Mouse (Mus musculus) small intestine, adult 2 months (tissue): ENCODE data around the gene Nkx2-3. TPM values are rescaled to one million over a fixed set of nuclear protein-coding genes. Genes with fewer than 3 reads are reported as not detected.

Source experiments
- H3K27ac ChIP-seq: fragments of 200-500 bp; 2 replicates; pipeline ENCODE4 v1.5.1; 2012; ENCODE audit warnings: low read depth, low read length, control low read depth, inconsistent platforms; ENCODE audit not compliant: insufficient read depth
- H3K27me3 ChIP-seq: fragments of 200-500 bp; 2 replicates; pipeline ENCODE4 v1.6.1; 2012; ENCODE audit warnings: mild to moderate bottlenecking, moderate library complexity, low read length, inconsistent platforms; ENCODE audit not compliant: control insufficient read depth, insufficient read depth
- H3K36me3 ChIP-seq: fragments of 200-500 bp; 2 replicates; pipeline ENCODE4 v1.6.1; 2012; ENCODE audit warnings: mild to moderate bottlenecking, low read length, control low read depth, inconsistent platforms; ENCODE audit not compliant: control insufficient read depth, insufficient read depth
- H3K4me1 ChIP-seq: fragments of 200-500 bp; 2 replicates; pipeline ENCODE4 v1.6.1; 2012; ENCODE audit warnings: low read length, inconsistent platforms, mixed read lengths; ENCODE audit not compliant: control insufficient read depth, insufficient read depth, insufficient read length
- H3K4me3 ChIP-seq: fragments of 200-500 bp; 2 replicates; pipeline ENCODE4 v1.5.1; 2012; ENCODE audit warnings: low read depth, mild to moderate bottlenecking, control low read depth, inconsistent platforms, low read length, moderate library complexity
- CTCF ChIP-seq: fragments of 200-500 bp; IDR thresholded peaks from 2 replicates; pipeline ENCODE4 v1.5.1; 2012; ENCODE audit warnings: low read depth, mild to moderate bottlenecking, control low read depth, inconsistent platforms, low read length, moderate library complexity, mixed read lengths; ENCODE audit not compliant: insufficient replicate concordance, insufficient read length; ENCODE audit errors: extremely low read depth
- POLR2A ChIP-seq: fragments of 200-500 bp; IDR thresholded peaks from 2 replicates; pipeline ENCODE4 v1.6.1; 2012; ENCODE audit warnings: low read depth, mild to moderate bottlenecking, control low read depth, inconsistent platforms, low read length, moderate library complexity
- WGBS: fragments of 180-500 bp; shearing (Covaris S2); methylation state at CpG from one replicate; pipeline ENCODE4 v1.1.7; 2018; 5-methylcytosine and 5-hydroxymethylcytosine counted together
- polyA plus RNA-seq: library from polyadenylated mRNA; depleted of rRNA; stranded (reverse); fragments of >200 nt; gene quantifications from 2 replicates; pipeline ENCODE4 v1.2.3, GENCODE M21; 2012

The Nkx2-3 gene
- polyA plus RNA-seq, 1 experiment: 24.9 TPM

DNA sequence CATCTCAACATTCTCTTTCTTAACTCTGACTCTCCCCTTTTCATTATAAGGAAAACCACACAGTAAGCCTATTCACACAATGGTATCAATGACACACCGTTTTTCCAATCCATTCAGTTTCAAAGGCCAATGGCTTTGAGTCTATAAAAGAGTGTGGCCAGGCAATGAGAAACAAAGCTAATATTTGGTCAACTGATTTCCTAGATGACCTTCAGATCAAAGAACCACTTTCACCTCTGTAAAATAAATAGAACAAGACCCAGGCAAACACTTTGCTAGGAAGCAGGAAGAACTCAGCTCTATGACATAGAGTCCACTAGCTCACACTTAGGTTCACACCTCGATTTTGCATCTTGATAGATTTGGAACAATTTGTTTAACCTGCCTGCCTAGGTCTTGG is 30.9 kb upstream of the Nkx2-3 start:
- no peak overlapping the region for H3K4me3 ChIP-seq
- no peaks in the 10 kb centered on the region for H3K36me3 ChIP-seq
- peaks cover 31% of the 10 kb centered on the region for H3K27me3 ChIP-seq
- TF ChIP-seq POLR2A (no peak), CTCF (no peak)
- H3K27ac ChIP-seq: no peak overlapping the region
- 28% methylated on average over 2 of the region's 2 CpGs for WGBS
- no peaks in the 10 kb centered on the region; the same call in 1 of the 2 replicates for H3K4me1 ChIP-seq

DNA sequence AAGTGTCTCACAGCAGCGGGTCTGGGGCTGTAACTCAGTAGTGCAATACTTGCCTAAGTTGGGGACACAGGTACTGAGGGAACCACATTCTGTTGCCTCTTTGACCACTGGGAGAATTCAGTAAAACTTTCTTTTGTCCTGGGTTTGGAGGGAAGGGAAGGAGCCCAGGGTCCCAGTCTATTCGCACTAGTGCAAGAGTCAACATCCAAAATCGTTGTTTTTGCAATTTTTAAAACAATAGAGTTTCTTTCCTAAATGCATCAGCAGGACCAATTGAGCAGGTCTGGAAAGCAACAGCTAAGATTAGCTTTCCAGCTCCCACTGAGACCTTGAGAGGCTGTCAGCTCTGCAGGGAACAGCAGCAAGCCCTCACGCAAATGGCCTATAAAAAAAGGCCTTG is 28.9 kb upstream of the Nkx2-3 start:
- TF ChIP-seq CTCF (no peak), POLR2A (no peak)
- Histone ChIP-seq H3K36me3 (no peaks in the 10 kb centered on the region), H3K27me3 (peaks cover 32% of the 10 kb centered on the region), H3K27ac (no peak overlapping the region), H3K4me3 (no peak overlapping the region), H3K4me1 (no peaks in the 10 kb centered on the region; the same call in 1 of the 2 replicates)
- WGBS: 30% methylated on average over 4 of the region's 4 CpGs

DNA sequence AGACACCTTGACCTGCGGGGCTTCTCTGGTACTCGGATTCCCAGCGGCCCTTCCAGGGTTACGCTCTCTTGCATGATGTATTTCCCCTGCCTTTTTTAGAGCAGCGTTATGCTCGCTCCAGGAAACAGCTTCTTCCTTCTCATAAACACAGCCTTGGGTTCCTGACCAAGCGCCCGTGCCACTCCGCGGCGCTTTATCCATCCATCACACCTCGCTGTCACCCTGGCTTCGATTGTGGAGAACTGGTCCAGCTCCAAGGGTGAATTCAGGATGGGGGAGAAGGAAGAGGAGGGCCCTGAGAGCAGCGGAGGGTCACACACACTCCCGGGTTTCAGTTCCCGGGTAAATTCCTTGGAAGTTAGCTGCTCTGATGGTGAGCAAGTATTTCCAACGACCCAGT is 28.5 kb upstream of the Nkx2-3 start:
- Histone ChIP-seq H3K27me3 (peaks cover 32% of the 10 kb centered on the region), H3K4me3 (no peak overlapping the region), H3K36me3 (no peaks in the 10 kb centered on the region), H3K27ac (no peak overlapping the region), H3K4me1 (no peaks in the 10 kb centered on the region; the same call in 1 of the 2 replicates)
- TF ChIP-seq POLR2A (no peak), CTCF (no peak)
- WGBS: 15% methylated on average over 17 of the region's 17 CpGs

DNA sequence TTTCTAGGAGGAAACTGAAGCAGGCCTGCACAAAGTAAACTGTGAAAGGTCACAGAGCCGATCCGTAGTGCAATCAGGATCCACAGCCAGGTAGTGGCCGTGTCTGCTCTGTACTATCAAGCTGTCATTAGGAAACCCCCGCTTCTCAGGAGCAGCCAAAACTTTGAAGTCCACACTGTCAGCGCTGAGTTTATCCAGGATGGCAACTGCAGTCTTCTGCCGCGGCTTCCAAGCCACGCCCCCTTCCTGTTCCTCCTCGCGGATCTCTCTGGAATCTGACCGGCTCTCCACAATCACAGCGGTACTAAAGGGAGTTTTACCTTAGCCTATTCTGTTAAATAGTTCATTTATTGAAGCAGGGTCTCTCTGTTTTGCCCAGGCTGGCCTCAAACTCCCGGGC is 27.3 kb upstream of the Nkx2-3 start:
- no peaks in the 10 kb centered on the region for H3K36me3 ChIP-seq
- no peak for TF ChIP-seq CTCF
- peak; percentile 27; the same call in 1 of the 2 replicates for TF ChIP-seq POLR2A
- 3% methylated on average over 13 of the region's 13 CpGs for WGBS
- peaks cover 31% of the 10 kb centered on the region for H3K27me3 ChIP-seq
- H3K27ac ChIP-seq: no peak overlapping the region
- 0 out of 2 replicates have a peak overlapping the region, but pooled peaks have one; percentile 4 for H3K4me3 ChIP-seq
- H3K4me1 ChIP-seq: no peaks in the 10 kb centered on the region; the same call in 1 of the 2 replicates

DNA sequence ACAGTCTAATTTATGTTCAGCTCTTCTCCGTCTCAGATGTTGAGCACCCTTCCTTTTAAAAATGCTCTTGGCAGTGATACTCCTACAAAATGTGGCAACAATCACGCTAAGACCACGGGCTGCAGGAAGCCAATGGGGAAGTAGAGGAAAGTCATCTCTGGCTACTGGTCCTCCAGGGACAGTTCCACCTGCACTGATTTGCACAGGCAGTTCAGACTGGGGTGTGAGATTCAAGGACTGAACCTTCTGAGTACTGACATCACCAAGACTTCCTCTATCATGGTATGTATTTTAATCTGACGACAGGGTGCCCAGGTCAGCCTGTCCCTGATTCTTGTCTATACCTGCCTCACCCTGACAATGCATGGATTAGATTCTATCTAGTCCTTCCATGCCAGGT is 20.1 kb upstream of the Nkx2-3 start:
- TF ChIP-seq POLR2A (no peak), CTCF (no peak)
- peaks cover 28% of the 10 kb centered on the region for H3K27me3 ChIP-seq
- WGBS: 65% methylated on average over 4 of the region's 4 CpGs

DNA sequence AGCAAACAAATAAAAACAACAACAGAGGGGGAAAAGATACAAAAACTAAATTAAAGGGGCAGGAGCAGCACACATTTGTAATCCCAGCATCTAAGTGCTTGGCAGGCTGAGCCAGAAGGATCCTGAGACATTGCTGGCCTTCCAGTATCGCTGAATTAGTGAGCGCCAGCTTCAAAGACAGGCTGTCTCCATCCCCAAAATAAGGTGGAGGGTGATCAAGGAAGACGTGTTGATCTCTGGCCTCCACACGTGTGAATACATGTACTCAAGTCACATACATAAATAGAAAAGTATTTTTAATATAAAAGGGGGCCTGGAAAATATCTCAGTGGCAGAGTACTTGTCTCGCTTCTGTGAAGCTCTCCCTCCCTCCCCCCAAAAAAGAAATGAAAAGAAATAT is 15.1 kb upstream of the Nkx2-3 start:
- WGBS: 36% methylated on average over 5 of the region's 5 CpGs
- H3K4me1 ChIP-seq: 0 out of 2 replicates have a peak, but pooled peaks cover 2% of the 10 kb centered on the region
- H3K27me3 ChIP-seq: peaks cover 58% of the 10 kb centered on the region
- H3K4me3 ChIP-seq: no peak overlapping the region
- H3K36me3 ChIP-seq: no peaks in the 10 kb centered on the region
- H3K27ac ChIP-seq: no peak overlapping the region
- TF ChIP-seq POLR2A: no peak
- TF ChIP-seq CTCF: no peak

More for the DNA sequence above, 20.1 kb upstream of the Nkx2-3 start:
- no peaks in the 10 kb centered on the region for H3K36me3 ChIP-seq
- H3K4me3 ChIP-seq: no peak overlapping the region
- no peak overlapping the region for H3K27ac ChIP-seq
- H3K4me1 ChIP-seq: no peaks in the 10 kb centered on the region

DNA sequence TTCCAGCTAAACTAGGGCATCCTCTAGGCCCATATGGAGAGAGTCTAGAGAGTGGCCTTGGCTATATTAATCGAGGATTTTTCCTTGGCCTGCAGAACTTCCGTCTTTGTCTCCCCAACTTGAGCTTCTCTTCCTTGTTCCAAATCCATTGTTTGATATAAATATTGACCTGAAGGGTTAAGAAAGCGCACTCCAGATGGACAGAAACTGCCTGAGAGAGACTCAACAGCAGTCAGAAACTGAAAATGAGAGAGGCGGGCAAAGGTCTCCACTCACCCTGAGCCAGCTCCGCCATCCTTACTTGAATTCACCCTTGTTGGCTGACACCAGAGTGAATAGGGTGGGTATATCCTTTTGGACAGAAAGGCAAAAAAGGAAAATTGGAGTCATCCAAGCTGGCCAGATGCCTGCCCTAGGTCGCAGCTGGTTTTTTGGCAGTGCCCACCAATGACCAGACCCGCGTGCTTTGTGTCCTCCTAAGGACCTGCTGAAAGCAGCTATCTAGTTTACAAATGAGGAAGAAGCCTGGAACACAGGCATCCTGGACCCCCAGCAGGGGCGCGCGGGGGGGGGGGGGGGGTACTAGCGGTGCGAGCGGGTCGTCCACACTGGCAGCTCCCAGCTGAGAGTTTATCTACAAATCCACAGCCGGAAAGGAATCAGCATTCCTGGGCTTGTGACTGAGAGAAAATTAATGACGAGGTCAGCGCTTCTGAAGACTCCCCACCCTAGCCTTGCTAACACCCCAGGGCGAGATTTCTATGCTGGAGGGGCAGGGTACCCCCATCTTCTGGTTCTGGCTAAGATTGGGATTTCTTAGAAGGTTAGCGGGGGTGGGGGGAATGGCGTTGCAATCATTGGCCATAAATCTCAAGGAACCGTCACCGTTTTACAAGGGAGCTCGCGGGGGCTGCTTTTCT is 13.1 kb upstream of the Nkx2-3 start:
- no peaks in the 10 kb centered on the region for H3K36me3 ChIP-seq
- peak overlapping the region; percentile 29 for H3K4me3 ChIP-seq
- TF ChIP-seq CTCF (no peak), POLR2A (no peak)
- peaks cover 67% of the 10 kb centered on the region for H3K27me3 ChIP-seq
- 9% methylated on average over 25 of the region's 25 CpGs for WGBS
- 0 out of 2 replicates have a peak, but pooled peaks cover 2% of the 10 kb centered on the region for H3K4me1 ChIP-seq
- no peak overlapping the region for H3K27ac ChIP-seq
